Mouse (Mus musculus) myocyte (in vitro differentiated cells): Measurements from ENCODE around the gene Tulp1. TPM values are rescaled to one million over a fixed set of nuclear protein-coding genes. Genes with fewer than 3 reads are reported as not detected.

Source experiments
- H3K27me3 ChIP-seq: one replicate; pipeline ENCODE4 v1.6.1; 2011; ENCODE audit not compliant: control insufficient read depth, insufficient read depth, insufficient read length
- H3K36me3 ChIP-seq: one replicate; pipeline ENCODE4 v1.6.1; 2011; ENCODE audit not compliant: control insufficient read depth, insufficient read depth
- H3K4me2 ChIP-seq: one replicate; pipeline ENCODE4 v1.6.1; 2011; ENCODE audit warnings: low read depth, control low read depth
- H3K4me3 ChIP-seq: one replicate; pipeline ENCODE4 v1.5.1; 2011; ENCODE audit warnings: mild to moderate bottlenecking, control low read depth, moderate library complexity
- H3K79me2 ChIP-seq: one replicate; pipeline ENCODE4 v1.6.1; 2011; ENCODE audit not compliant: control insufficient read depth, insufficient read depth
- H3ac ChIP-seq: one replicate; pipeline ENCODE4 v1.6.1; 2011; ENCODE audit not compliant: control insufficient read depth, insufficient read length
- CEBPB ChIP-seq: IDR thresholded peaks from 2 replicates; pipeline ENCODE4 v1.6.1; 2011; ENCODE audit warnings: mild to moderate bottlenecking, moderate library complexity; ENCODE audit not compliant: poor library complexity, insufficient read depth, severe bottlenecking
- E2F4 ChIP-seq: IDR thresholded peaks from one replicate; pipeline ENCODE4 v1.6.1; 2011; ENCODE audit warnings: mild to moderate bottlenecking, control low read depth, moderate library complexity; ENCODE audit not compliant: insufficient read depth
- MAX ChIP-seq: IDR thresholded peaks from one replicate; pipeline ENCODE4 v1.6.1; 2011; ENCODE audit warnings: low read depth, mild to moderate bottlenecking, control low read depth
- MYOD1 ChIP-seq, 3 experiments: IDR thresholded peaks; one replicate each; pipeline ENCODE4 v1.6.1; 2011; ENCODE audit warnings: control low read depth in 2 of 3, low read depth in 2 of 3, mild to moderate bottlenecking in 2 of 3, moderate library complexity in 1 of 3; ENCODE audit not compliant: insufficient read length in 2 of 3, control insufficient read depth in 1 of 3
- MYOG ChIP-seq, 3 experiments: IDR thresholded peaks; one replicate each; pipeline ENCODE4 v1.6.1; 2011; ENCODE audit warnings: control low read depth in 2 of 3, low read depth in 2 of 3, mild to moderate bottlenecking in 2 of 3; ENCODE audit not compliant: insufficient read length in 2 of 3, control insufficient read depth in 1 of 3, insufficient read depth in 1 of 3
- POLR2A ChIP-seq: IDR thresholded peaks from one replicate; pipeline ENCODE4 v1.6.1; 2011; ENCODE audit warnings: low read depth, mild to moderate bottlenecking, control low read depth, moderate library complexity; ENCODE audit not compliant: insufficient read length
- POLR2AphosphoS2 ChIP-seq: IDR thresholded peaks from one replicate; pipeline ENCODE4 v1.6.1; 2011; ENCODE audit warnings: low read depth, control low read depth; ENCODE audit not compliant: insufficient read length
- REST ChIP-seq: IDR thresholded peaks from one replicate; pipeline ENCODE4 v1.6.1; 2011; ENCODE audit warnings: mild to moderate bottlenecking, control low read depth, moderate library complexity; ENCODE audit not compliant: insufficient read depth, insufficient read length
- SRF ChIP-seq: IDR thresholded peaks from one replicate; pipeline ENCODE4 v1.6.1; 2011; ENCODE audit warnings: low read depth; ENCODE audit not compliant: control insufficient read depth, insufficient read length
- TCF12 ChIP-seq: IDR thresholded peaks from one replicate; pipeline ENCODE4 v1.6.1; 2011; ENCODE audit warnings: mild to moderate bottlenecking, control low read depth; ENCODE audit not compliant: poor library complexity, insufficient read depth, severe bottlenecking
- TCF3 ChIP-seq: IDR thresholded peaks from one replicate; pipeline ENCODE4 v1.6.1; 2011; ENCODE audit warnings: low read depth, control low read depth; ENCODE audit not compliant: insufficient read length
- USF1 ChIP-seq: IDR thresholded peaks from one replicate; pipeline ENCODE4 v1.6.1; 2011; ENCODE audit warnings: low read depth, mild to moderate bottlenecking, control low read depth, moderate library complexity
- polyA plus RNA-seq: library from polyadenylated mRNA; unstranded; fragments of >200 nt; fragmentation: generic; extraction: Trizol; gene quantifications from one replicate; pipeline ENCODE4 v1.2.1, GENCODE M21; 2012; ENCODE audit warnings: missing spikeins

Tulp1 gene
- polyA plus RNA-seq, 1 experiment: not detected

GRCm38 (mm10) chr17:28391568-28392432 is 26.8 kb upstream of the Tulp1 start:
- H3ac ChIP-seq: no peak overlapping the region
- no peak overlapping the region for H3K4me3 ChIP-seq
- H3K27me3 ChIP-seq: no peaks in the 10 kb centered on the region
- H3K79me2 ChIP-seq: no peaks in the 10 kb centered on the region
- no peaks in the 10 kb centered on the region for H3K36me3 ChIP-seq
- TF ChIP-seq REST (no peak), USF1 (no peak), SRF (no peak), MYOG (IDR thresholded peaks at IDR 0.05; ENCODE audit: control insufficient read depth in 1 of 3, insufficient read depth in 1 of 3, insufficient read length in 2 of 3, low read depth in 2 of 3) (no peak), TCF3 (no peak), MYOD1 (IDR thresholded peaks at IDR 0.05; ENCODE audit: control insufficient read depth in 1 of 3, insufficient read length in 2 of 3, low read depth in 2 of 3) (no peak), POLR2AphosphoS2 (no peak), E2F4 (no peak), CEBPB (no peak), MAX (no peak), POLR2A (no peak), TCF12 (no peak)
- no peak overlapping the region for H3K4me2 ChIP-seq

- Histone ChIP-seq H3K4me3 (no peak overlapping the region), H3K4me2 (no peak overlapping the region), H3ac (no peak overlapping the region), H3K36me3 (no peaks in the 10 kb centered on the region), H3K79me2 (no peaks in the 10 kb centered on the region), H3K27me3 (no peaks in the 10 kb centered on the region)
- TF ChIP-seq CEBPB (no peak), MAX (no peak), REST (no peak), E2F4 (no peak), MYOG (IDR thresholded peaks at IDR 0.05; ENCODE audit: control insufficient read depth in 1 of 3, insufficient read depth in 1 of 3, insufficient read length in 2 of 3, low read depth in 2 of 3) (peak in 2 of 3 experiments; percentile 78 to 79), POLR2A (no peak), TCF3 (peak; percentile 93), USF1 (no peak), TCF12 (peak; percentile 84), POLR2AphosphoS2 (no peak), MYOD1 (IDR thresholded peaks at IDR 0.05; ENCODE audit: control insufficient read depth in 1 of 3, insufficient read length in 2 of 3, low read depth in 2 of 3) (peak in 2 of 3 experiments; percentile 93 to 96), SRF (no peak)
These were observed 23.5 kb upstream of the Tulp1 start for GRCm38 (mm10) chr17:28388534-28388933.

- H3ac ChIP-seq: no peak overlapping the region
- no peak overlapping the region for H3K4me3 ChIP-seq
- H3K27me3 ChIP-seq: no peaks in the 10 kb centered on the region
- no peak for TF ChIP-seq POLR2A
- TF ChIP-seq MYOD1 (IDR thresholded peaks at IDR 0.05; ENCODE audit: control insufficient read depth in 1 of 3, insufficient read length in 2 of 3, low read depth in 2 of 3): no peak
- no peak for TF ChIP-seq POLR2AphosphoS2
- TF ChIP-seq USF1: no peak
- TF ChIP-seq E2F4: no peak
- no peak for TF ChIP-seq MAX
- TF ChIP-seq TCF12: no peak
- no peak for TF ChIP-seq SRF
- no peak for TF ChIP-seq MYOG (IDR thresholded peaks at IDR 0.05; ENCODE audit: control insufficient read depth in 1 of 3, insufficient read depth in 1 of 3, insufficient read length in 2 of 3, low read depth in 2 of 3)
- no peak for TF ChIP-seq TCF3
- no peak for TF ChIP-seq REST
- TF ChIP-seq CEBPB: no peak
- no peak overlapping the region for H3K4me2 ChIP-seq
- no peaks in the 10 kb centered on the region for H3K36me3 ChIP-seq
- no peaks in the 10 kb centered on the region for H3K79me2 ChIP-seq
These were observed 21.3 kb upstream of the Tulp1 start for GRCm38 (mm10) chr17:28386150-28386905.

DNA sequence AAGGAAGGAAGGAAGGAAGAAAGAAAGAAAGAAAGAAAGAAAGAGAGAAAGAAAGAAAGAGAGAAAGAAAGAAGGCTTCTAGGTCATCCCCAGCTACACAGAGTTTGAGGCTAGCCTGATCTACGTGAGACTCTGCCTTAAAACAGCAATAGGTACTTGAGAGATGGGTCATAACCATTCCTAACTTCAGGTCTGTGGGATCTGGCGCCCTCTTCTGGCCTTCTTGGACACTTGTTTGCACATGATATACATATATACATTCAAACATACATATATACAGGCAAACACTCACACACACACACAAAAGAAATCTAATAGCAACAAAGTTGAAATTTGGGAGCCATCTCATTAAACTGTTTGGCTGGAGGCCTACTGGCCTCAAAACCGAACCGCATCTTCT is 19.3 kb upstream of the Tulp1 start:
- Histone ChIP-seq H3K79me2 (no peaks in the 10 kb centered on the region), H3ac (no peak overlapping the region), H3K4me3 (no peak overlapping the region), H3K27me3 (no peaks in the 10 kb centered on the region), H3K4me2 (no peak overlapping the region), H3K36me3 (no peaks in the 10 kb centered on the region)
- TF ChIP-seq MAX (no peak), TCF12 (no peak), SRF (no peak), CEBPB (no peak), POLR2A (no peak), MYOG (IDR thresholded peaks at IDR 0.05; ENCODE audit: control insufficient read depth in 1 of 3, insufficient read depth in 1 of 3, insufficient read length in 2 of 3, low read depth in 2 of 3) (no peak), TCF3 (no peak), USF1 (no peak), MYOD1 (IDR thresholded peaks at IDR 0.05; ENCODE audit: control insufficient read depth in 1 of 3, insufficient read length in 2 of 3, low read depth in 2 of 3) (no peak), E2F4 (no peak), POLR2AphosphoS2 (no peak)
